Mouse (Mus musculus): ENCODE data around the gene Spg7.

GRCm38 (mm10) chr8:123034171-123034570 is 28.6 kb upstream of the Spg7 start:
- TF ChIP-seq POLR2A (IDR thresholded peaks at IDR 0.05; ENCODE audit: extremely low read depth, insufficient read depth, low read length), result no peak
- TF ChIP-seq CTCF (IDR thresholded peaks at IDR 0.05; ENCODE audit: extremely low read depth, insufficient read depth, low read length), result no peak
